Mouse (Mus musculus) kidney, embryonic 15.5 days (tissue): ENCODE data around the gene Itk. TPM values are rescaled to one million over a fixed set of nuclear protein-coding genes. Genes with fewer than 3 reads are reported as not detected.

Experiments used
- ATAC-seq: fragments of 200-750 bp; cut with Nextera tagmentation; replicated peaks from 2 replicates; pipeline ENCODE4 v1.8.0; 2017; ENCODE audit warnings: moderate TSS enrichment; ENCODE audit not compliant: low FRiP score
- H3K27ac ChIP-seq: fragments of 300-500 bp; sonication (generic); 2 replicates; pipeline ENCODE4 v1.5.1; 2015; ENCODE audit warnings: mild to moderate bottlenecking, inconsistent platforms
- H3K27me3 ChIP-seq: fragments of 300-500 bp; sonication (generic); 2 replicates; pipeline ENCODE4 v1.6.1; 2015; ENCODE audit warnings: inconsistent platforms
- H3K36me3 ChIP-seq: fragments of 300-500 bp; sonication (generic); 2 replicates; pipeline ENCODE4 v1.6.1; 2015; ENCODE audit warnings: inconsistent platforms
- H3K4me1 ChIP-seq: fragments of 300-500 bp; sonication (generic); 2 replicates; pipeline ENCODE4 v1.6.1; 2015; ENCODE audit warnings: inconsistent platforms
- H3K4me2 ChIP-seq: fragments of 300-500 bp; sonication (generic); 2 replicates; pipeline ENCODE4 v1.6.1; 2015; ENCODE audit warnings: moderate library complexity, mild to moderate bottlenecking, inconsistent platforms
- H3K4me3 ChIP-seq: fragments of 300-500 bp; sonication (generic); replicated peaks from 2 replicates; pipeline ENCODE4 v1.5.1; 2015; ENCODE audit warnings: mild to moderate bottlenecking, inconsistent platforms
- H3K9ac ChIP-seq: fragments of 300-500 bp; sonication (generic); 2 replicates; pipeline ENCODE4 v1.6.1; 2015; ENCODE audit warnings: mild to moderate bottlenecking, inconsistent platforms
- H3K9me3 ChIP-seq: fragments of 300-500 bp; sonication (generic); replicated peaks from 2 replicates; pipeline ENCODE4 v1.6.1; 2016; ENCODE audit warnings: inconsistent platforms
- WGBS: fragments of 180-500 bp; shearing (Covaris S2); methylation state at CpG from one replicate; pipeline ENCODE4 v1.1.7; 2015; ENCODE audit warnings: mixed read lengths; 5-methylcytosine and 5-hydroxymethylcytosine counted together
- polyA plus RNA-seq: library from polyadenylated mRNA; unstranded; fragments of >200 nt; fragmentation: Nextera tagmentation; extraction: Ambion mirVana; gene quantifications from 2 replicates; pipeline ENCODE4 v1.2.1, GENCODE M21; 2015

Itk gene
- polyA plus RNA-seq, 1 experiment from 2014 or later = 0.18 TPM

- no peaks in the 10 kb centered on the region for H3K9me3 ChIP-seq
- no peaks in the 10 kb centered on the region for H3K4me1 ChIP-seq
- WGBS = 85% methylated on average over 8 of the region's 8 CpGs
- H3K9ac ChIP-seq = no peak overlapping the region
- H3K4me3 ChIP-seq = no peak overlapping the region
- ATAC-seq = no peak
- no peak overlapping the region for H3K4me2 ChIP-seq
- no peaks in the 10 kb centered on the region for H3K36me3 ChIP-seq
- H3K27ac ChIP-seq = no peak overlapping the region
- H3K27me3 ChIP-seq = no peaks in the 10 kb centered on the region
Observed at GRCm38 (mm10) chr11:46372331-46372953, 16.9 kb downstream of the Itk start.

GRCm38 (mm10) chr11:46371250-46371649 is 18.1 kb downstream of the Itk start:
- Histone ChIP-seq H3K4me2 (no peak overlapping the region), H3K27ac (no peak overlapping the region), H3K27me3 (no peaks in the 10 kb centered on the region), H3K36me3 (no peaks in the 10 kb centered on the region), H3K4me1 (no peaks in the 10 kb centered on the region), H3K9ac (no peak overlapping the region), H3K9me3 (no peaks in the 10 kb centered on the region), H3K4me3 (no peak overlapping the region)
- ATAC-seq = no peak
- 86% methylated on average over 8 of the region's 8 CpGs for WGBS

GRCm38 (mm10) chr11:46370457-46370856 is 18.9 kb downstream of the Itk start:
- no peak for ATAC-seq
- Histone ChIP-seq H3K4me3 (no peak overlapping the region), H3K4me2 (no peak overlapping the region), H3K27ac (no peak overlapping the region), H3K9me3 (no peaks in the 10 kb centered on the region), H3K4me1 (no peaks in the 10 kb centered on the region), H3K36me3 (no peaks in the 10 kb centered on the region), H3K27me3 (no peaks in the 10 kb centered on the region), H3K9ac (no peak overlapping the region)
- WGBS = 93% methylated on average over 4 of the region's 4 CpGs

- Histone ChIP-seq H3K9ac (no peak overlapping the region), H3K27me3 (no peaks in the 10 kb centered on the region), H3K36me3 (no peaks in the 10 kb centered on the region), H3K4me2 (no peak overlapping the region), H3K4me1 (no peaks in the 10 kb centered on the region), H3K27ac (no peak overlapping the region), H3K9me3 (no peaks in the 10 kb centered on the region), H3K4me3 (no peak overlapping the region)
- ATAC-seq = no peak
- 27% methylated on average over 3 of the region's 3 CpGs for WGBS
Observed at GRCm38 (mm10) chr11:46366357-46366756, 23.0 kb downstream of the Itk start.

- Histone ChIP-seq H3K27me3 (no peaks in the 10 kb centered on the region), H3K27ac (no peak overlapping the region), H3K36me3 (no peaks in the 10 kb centered on the region), H3K9ac (no peak overlapping the region), H3K4me3 (no peak overlapping the region), H3K4me2 (no peak overlapping the region), H3K9me3 (no peaks in the 10 kb centered on the region), H3K4me1 (no peaks in the 10 kb centered on the region)
- WGBS = 59% methylated on average over 5 of the region's 5 CpGs
- no peak for ATAC-seq
Observed at GRCm38 (mm10) chr11:46365744-46366143, 23.6 kb downstream of the Itk start.

GRCm38 (mm10) chr11:46363864-46364263 is 25.5 kb downstream of the Itk start:
- H3K9ac ChIP-seq = no peak overlapping the region
- no peaks in the 10 kb centered on the region for H3K27me3 ChIP-seq
- no peak overlapping the region for H3K4me2 ChIP-seq
- no peaks in the 10 kb centered on the region for H3K9me3 ChIP-seq
- ATAC-seq = no peak
- H3K4me3 ChIP-seq = no peak overlapping the region
- H3K4me1 ChIP-seq = no peaks in the 10 kb centered on the region
- WGBS = 90% methylated on average over 9 of the region's 9 CpGs
- no peaks in the 10 kb centered on the region for H3K36me3 ChIP-seq
- no peak overlapping the region for H3K27ac ChIP-seq

GRCm38 (mm10) chr11:46362061-46363022 is 27.0 kb downstream of the Itk start:
- no peaks in the 10 kb centered on the region for H3K4me1 ChIP-seq
- H3K4me3 ChIP-seq = no peak overlapping the region
- ATAC-seq = no peak
- H3K4me2 ChIP-seq = no peak overlapping the region
- H3K36me3 ChIP-seq = no peaks in the 10 kb centered on the region
- H3K27me3 ChIP-seq = no peaks in the 10 kb centered on the region
- WGBS = 71% methylated on average over 18 of the region's 18 CpGs
- H3K9me3 ChIP-seq = no peaks in the 10 kb centered on the region
- no peak overlapping the region for H3K27ac ChIP-seq
- no peak overlapping the region for H3K9ac ChIP-seq

- H3K27ac ChIP-seq = no peak overlapping the region
- no peaks in the 10 kb centered on the region for H3K36me3 ChIP-seq
- H3K9me3 ChIP-seq = no peaks in the 10 kb centered on the region
- no peak overlapping the region for H3K4me3 ChIP-seq
- 92% methylated on average over 2 of the region's 2 CpGs for WGBS
- no peak overlapping the region for H3K4me2 ChIP-seq
- H3K9ac ChIP-seq = no peak overlapping the region
- H3K27me3 ChIP-seq = no peaks in the 10 kb centered on the region
- H3K4me1 ChIP-seq = no peaks in the 10 kb centered on the region
- no peak for ATAC-seq
Observed at GRCm38 (mm10) chr11:46360991-46361665, 28.2 kb downstream of the Itk start.

GRCm38 (mm10) chr11:46358369-46358768 is 30.9 kb downstream of the Itk start:
- Histone ChIP-seq H3K4me1 (no peaks in the 10 kb centered on the region), H3K9me3 (no peaks in the 10 kb centered on the region), H3K4me3 (no peak overlapping the region), H3K9ac (no peak overlapping the region), H3K27me3 (no peaks in the 10 kb centered on the region), H3K4me2 (no peak overlapping the region), H3K36me3 (no peaks in the 10 kb centered on the region), H3K27ac (no peak overlapping the region)
- ATAC-seq = no peak
- WGBS = 50% methylated on average over 1 of the region's 1 CpGs

GRCm38 (mm10) chr11:46349681-46350410 is 39.5 kb downstream of the Itk start:
- WGBS = 62% methylated on average over 2 of the region's 2 CpGs
- Histone ChIP-seq H3K27ac (no peak overlapping the region), H3K4me3 (no peak overlapping the region), H3K4me1 (no peaks in the 10 kb centered on the region), H3K36me3 (no peaks in the 10 kb centered on the region), H3K9me3 (no peaks in the 10 kb centered on the region), H3K27me3 (no peaks in the 10 kb centered on the region), H3K4me2 (no peak overlapping the region), H3K9ac (no peak overlapping the region)
- ATAC-seq = no peak

- H3K27ac ChIP-seq = no peak overlapping the region
- no peaks in the 10 kb centered on the region for H3K36me3 ChIP-seq
- 78% methylated on average over 3 of the region's 3 CpGs for WGBS
- no peak overlapping the region for H3K4me2 ChIP-seq
- no peak overlapping the region for H3K4me3 ChIP-seq
- ATAC-seq = no peak
- no peak overlapping the region for H3K9ac ChIP-seq
- H3K27me3 ChIP-seq = no peaks in the 10 kb centered on the region
- no peaks in the 10 kb centered on the region for H3K4me1 ChIP-seq
- H3K9me3 ChIP-seq = no peaks in the 10 kb centered on the region
Observed at GRCm38 (mm10) chr11:46348416-46348815, 40.9 kb downstream of the Itk start.
